Mouse (Mus musculus) c-Kit-positive CD71-positive TER-119-positive erythroid progenitor cells, embryonic 14.5 days (primary cell): ENCODE data around the gene Cabp4.

Experiments
- DNase-seq: peaks from one replicate; pipeline ENCODE4 v3.0.0-alpha.2; 2013; ENCODE audit warnings: low spot score

The Cabp4 gene

GRCm38 (mm10) chr19:4100718-4101261 is 43.0 kb downstream of the Cabp4 start:
- DNase-seq, result no peak

- DNase-seq, result no peak
Observed at GRCm38 (mm10) chr19:4099837-4100717, 43.8 kb downstream of the Cabp4 start, which contains the start of gene Pitpnm1. Pitpnm1 (plus strand) TSS chr19:4099998.

DNA sequence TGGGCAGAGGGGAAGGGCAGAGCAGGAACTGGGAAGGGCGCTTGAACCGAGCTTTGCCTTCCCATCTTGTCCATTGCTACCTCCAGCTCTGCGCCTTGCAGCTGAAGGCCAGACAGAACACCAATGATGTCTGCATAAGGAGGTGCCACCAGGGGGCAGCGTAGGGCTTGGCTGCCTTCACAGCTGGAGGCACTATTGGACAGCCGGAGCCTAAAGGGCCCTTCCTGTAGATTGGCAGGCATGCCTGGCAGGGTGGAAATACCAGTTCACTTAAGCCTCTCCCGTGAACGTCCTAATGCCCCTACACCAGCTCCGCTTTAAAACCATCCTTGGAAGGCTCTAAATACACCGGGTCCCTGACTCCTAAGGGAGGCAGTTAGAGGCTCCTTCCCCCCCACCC is 44.8 kb downstream of the Cabp4 start:
- DNase-seq, result peak; percentile 95

- no peak for DNase-seq
Observed at GRCm38 (mm10) chr19:4098426-4098825, 45.4 kb downstream of the Cabp4 start.

DNA sequence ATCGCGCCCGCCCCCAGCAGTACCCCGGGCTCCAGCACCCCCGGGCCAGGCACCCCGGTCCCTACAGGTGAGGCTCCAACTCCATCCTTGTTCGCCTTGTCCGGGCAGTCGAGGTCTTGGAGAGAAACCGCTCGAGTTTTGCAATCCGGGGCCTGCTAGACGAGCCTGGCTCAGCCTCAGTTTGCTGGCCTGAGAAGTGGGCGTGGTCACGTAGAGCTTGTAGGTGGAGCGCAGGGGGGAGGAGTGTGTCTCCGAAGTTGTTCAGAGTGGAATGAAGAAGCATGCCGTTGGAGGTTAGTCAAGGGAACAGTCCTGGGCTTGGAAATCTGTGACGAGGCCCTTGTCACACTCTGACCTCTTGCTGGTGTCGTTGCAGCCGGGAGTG is 46.4 kb downstream of the Cabp4 start:
- DNase-seq, result peak; percentile 88

DNA sequence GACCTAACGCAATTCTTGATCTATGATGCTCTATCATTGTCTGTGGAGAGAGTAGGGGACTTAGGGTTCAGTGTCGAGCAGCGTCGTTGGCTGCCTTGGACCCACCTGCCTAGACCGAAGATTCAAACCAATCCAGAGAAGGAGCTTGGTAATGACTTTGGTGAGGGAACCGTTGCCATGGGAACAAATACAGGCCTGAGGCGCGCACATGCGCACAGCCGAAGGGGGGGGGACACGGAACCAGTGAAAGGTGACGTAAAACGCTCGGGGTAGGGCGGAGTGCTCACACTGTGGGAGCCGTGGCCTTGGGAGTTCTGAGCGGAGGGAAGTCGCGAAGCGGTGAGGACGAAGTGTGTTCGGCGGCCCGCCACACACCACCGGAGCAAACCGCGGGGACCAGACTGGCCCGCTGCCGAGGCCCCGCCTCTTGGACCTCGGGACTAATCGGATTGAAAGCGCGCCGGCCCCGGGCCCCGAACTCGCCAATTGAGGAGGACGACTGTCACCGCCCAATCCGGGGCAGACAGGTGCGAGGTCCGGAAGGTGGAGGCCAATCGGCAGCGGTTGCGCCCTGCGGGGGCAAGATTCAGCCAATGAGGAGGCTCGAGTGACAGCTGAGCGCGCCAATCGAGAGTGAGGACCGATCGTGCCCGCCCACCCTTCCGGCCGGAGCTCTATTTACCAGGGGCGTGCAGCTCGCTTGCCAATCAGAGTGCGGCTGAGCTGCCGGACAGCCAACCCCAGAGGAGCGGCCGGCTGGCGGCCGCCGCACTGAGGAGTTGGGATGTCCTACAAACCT is 47.0 kb downstream of the Cabp4 start, which contains the start of gene Cdk2ap2:
Gene Cdk2ap2 (plus strand): TSS at position 541 of the 799 bp plus-strand sequence.
- peak; percentile 98 for DNase-seq

DNA sequence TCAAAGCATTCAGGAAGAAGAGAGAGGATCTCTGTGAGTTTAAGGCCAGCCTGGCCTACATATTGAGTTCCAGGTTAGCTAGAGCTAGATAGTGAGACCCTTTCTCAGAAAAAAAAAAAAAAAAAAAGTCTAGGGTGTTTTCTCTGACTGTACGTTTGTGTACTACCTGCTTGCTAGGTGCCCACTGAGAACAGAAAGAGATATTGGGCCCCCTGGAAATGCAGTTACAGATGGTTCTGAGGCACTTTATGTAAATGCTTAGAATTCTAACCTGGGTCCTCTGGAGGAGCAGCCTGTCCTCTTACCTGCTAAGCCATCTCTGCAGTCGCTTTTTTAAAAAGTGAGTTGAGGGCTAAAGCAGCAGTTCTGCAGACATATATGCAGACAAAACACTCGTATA is 48.0 kb downstream of the Cabp4 start:
- DNase-seq, result no peak

GRCm38 (mm10) chr19:4094774-4095303 is 49.0 kb downstream of the Cabp4 start:
- no peak for DNase-seq

DNA sequence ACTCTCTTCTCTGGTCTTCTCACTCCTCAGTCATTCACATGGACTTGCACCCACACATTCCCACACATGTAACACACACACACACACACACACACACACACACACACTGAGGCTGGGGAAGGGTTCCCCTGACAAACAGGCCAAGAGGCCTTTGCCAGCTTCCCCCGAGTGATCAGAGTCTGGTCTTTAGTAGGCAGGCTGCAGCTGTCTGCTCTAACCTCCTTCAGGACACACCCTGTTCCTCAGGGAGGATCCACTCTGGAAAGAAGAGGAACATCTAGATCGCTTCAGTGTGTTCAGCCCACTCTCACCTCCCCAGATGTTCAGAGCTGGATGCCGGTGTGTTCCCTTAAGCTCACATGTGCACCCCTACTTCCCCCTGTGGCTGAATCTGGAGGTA is 49.5 kb downstream of the Cabp4 start:
- DNase-seq, result no peak

GRCm38 (mm10) chr19:4093772-4094171 is 50.1 kb downstream of the Cabp4 start:
- DNase-seq, result no peak

DNA sequence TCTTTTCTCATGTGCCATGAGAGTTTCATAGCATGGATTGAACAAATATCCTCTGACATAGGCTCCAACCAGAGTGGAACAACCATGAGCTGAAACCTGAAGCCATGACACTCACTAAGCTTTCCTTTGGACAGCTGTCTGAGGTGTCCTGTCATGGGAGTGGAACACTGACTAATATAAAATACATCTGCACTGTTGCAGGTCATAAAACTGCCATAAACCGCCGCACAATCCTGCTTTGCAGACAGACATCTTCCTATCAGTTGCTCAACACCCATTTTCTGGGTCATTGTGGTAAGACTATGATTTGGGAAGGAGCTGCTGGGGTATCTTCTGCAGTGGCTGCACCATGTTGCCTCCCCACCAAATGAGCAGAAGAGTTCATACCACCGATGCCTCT is 51.1 kb downstream of the Cabp4 start:
- DNase-seq, result no peak

DNA sequence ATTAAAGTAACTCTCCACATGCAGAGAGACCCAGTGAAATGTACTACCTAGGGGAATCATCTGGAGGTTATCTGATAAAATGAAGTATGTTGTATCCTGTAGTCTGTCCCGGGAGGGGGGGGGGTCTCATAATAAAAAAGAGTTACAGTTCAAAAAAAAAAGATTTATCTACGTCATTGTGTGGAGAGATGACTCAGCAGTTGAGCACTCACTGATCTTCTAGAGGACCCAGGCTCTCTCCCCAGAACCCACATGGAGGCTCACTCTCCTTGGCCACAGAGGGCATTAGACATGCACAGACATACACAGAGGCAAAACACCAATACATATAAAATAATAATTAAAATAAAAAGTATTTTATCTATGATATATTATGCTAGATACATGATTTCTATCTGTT is 52.5 kb downstream of the Cabp4 start:
- no peak for DNase-seq

DNA sequence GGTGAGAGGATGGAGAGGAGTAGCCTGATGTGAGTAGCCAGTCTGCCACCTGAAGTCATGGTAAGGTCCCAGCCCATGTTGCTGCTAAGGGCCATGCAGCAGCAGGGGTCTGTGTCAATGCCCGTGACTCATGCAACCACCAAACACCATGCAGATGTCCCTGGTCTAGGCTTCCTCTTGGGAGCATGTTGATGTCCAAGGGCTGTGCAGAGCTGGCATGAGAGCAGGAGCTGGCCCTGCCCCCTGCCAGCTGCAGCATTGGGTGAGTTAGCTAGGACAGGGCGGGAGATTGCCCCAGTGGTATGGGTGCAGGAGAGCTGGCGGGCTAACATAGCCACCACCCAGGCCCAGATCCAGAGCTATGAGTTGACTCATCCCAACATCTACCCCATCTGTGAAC is 53.4 kb downstream of the Cabp4 start:
- DNase-seq, result no peak

GRCm38 (mm10) chr19:4089128-4089527 is 54.7 kb downstream of the Cabp4 start:
- DNase-seq, result no peak

DNA sequence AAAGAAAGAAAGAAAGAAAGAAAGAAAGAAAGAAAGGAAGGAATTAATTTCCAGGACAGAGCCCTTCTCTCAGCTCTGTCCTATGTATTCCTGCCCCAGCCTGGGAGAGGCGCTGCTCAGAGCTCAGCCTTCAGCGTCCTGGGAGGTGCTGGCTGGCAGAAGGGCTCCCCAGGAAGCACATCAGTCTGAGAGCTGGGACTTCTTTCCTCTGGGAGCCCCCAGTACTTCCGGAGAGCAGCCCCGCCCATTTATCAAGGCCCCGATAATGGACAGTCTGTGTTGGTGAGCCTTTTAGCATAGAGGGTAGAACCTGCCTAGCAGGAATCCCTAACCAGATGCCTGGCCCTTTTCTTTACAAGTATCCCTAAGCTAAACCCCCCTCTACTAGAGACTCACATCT is 55.7 kb downstream of the Cabp4 start:
- DNase-seq, result no peak

- DNase-seq, result no peak
Observed at GRCm38 (mm10) chr19:4087090-4087489, 56.7 kb downstream of the Cabp4 start.

- DNase-seq, result no peak
Observed at GRCm38 (mm10) chr19:4086156-4086555, 57.7 kb downstream of the Cabp4 start.
